19 mouse cellular contexts compared by ENCODE assay signal in the genomic region with DNA sequence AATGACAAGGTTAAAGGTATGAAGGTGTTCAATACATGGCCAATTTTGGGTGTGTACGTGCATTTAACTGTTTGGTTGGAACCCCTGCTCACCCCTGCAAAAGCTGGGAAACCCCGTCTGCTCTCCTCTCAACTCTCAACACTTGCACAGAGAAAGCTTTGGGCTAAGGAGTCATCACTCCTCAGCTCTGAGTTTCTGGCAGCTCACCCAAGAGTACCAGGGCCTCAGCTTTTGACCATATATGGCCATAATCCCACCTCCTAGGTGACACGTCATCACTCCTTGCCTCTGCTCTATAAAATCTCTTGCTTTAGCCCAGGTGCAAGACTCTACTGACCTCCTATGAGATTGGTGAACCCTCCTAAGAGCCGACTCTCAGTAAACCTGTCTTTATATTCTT. TPM values are rescaled to one million over a fixed set of nuclear protein-coding genes. Genes with fewer than 3 reads are reported as not detected.
DNase-seq lines count a peak whose midpoint lies in the region.
"Had no signal": no experiment of that assay in that cellular context is flagged by ENCODE, and none has a peak within 500 bp of the region (broad histone marks: within the 10 kb centered on the region; RNA-seq: fewer than 3 reads in every experiment).

No protein-coding gene starts in this region.

- DNase-seq in heart, adult 11 months: peak; percentile 66
- no peak for DNase-seq in heart, embryonic 10.5 days (ENCODE audit: low spot score)
- peak; percentile 51 for DNase-seq in 3T3-L1 (ENCODE audit: low read depth, low spot score)
- DNase-seq in R1 (ENCODE audit: low read depth, low spot score): peak; percentile 18
- no peak for DNase-seq in adrenal gland, postnatal 14 days
- no peak for DNase-seq in gastrocnemius, postnatal 10 days
- DNase-seq: adrenal gland, adult 2 months; adrenal gland, postnatal 10 days; adrenal gland, postnatal 36 days; cerebellum, adult 11-12 months; cerebellum, adult 2 months; cerebellum, adult 9-10 months; cerebellum, postnatal 10 days; cerebellum, postnatal 25 days; forebrain, postnatal 0 days had no signal

- H3K9me3 ChIP-seq in heart, embryonic 10.5 days: no peaks in the 10 kb centered on the region
- H3K9me3 ChIP-seq: embryonic facial prominence, embryonic 10.5 days; embryonic facial prominence, embryonic 12.5 days; forebrain, embryonic 13.5 days; forebrain, embryonic 15.5 days had no signal

- H3K4me1 ChIP-seq in heart, embryonic 10.5 days: peaks cover 20% of the 10 kb centered on the region

- no peaks in the 10 kb centered on the region for H3K36me3 ChIP-seq in heart, embryonic 10.5 days
- H3K36me3 ChIP-seq: embryonic facial prominence, embryonic 10.5 days; embryonic facial prominence, embryonic 12.5 days; forebrain, embryonic 15.5 days had no signal

- 60% methylated on average over 4 of the region's 4 CpGs for WGBS in heart, embryonic 10.5 days

- no peak overlapping the region for H3K27ac ChIP-seq in heart, embryonic 10.5 days
- H3K27ac ChIP-seq: embryonic facial prominence, embryonic 10.5 days; embryonic facial prominence, embryonic 12.5 days; forebrain, embryonic 13.5 days; forebrain, embryonic 15.5 days had no signal

- H3K4me3 ChIP-seq in heart, embryonic 10.5 days: no peak overlapping the region
- H3K4me3 ChIP-seq: embryonic facial prominence, embryonic 10.5 days; embryonic facial prominence, embryonic 12.5 days; forebrain, embryonic 13.5 days; forebrain, embryonic 15.5 days had no signal

- peaks cover 18% of the 10 kb centered on the region; the same call in 1 of the 2 replicates for H3K27me3 ChIP-seq in heart, embryonic 10.5 days (ENCODE audit: insufficient read depth, poor library complexity, severe bottlenecking)
- H3K27me3 ChIP-seq: forebrain, embryonic 15.5 days had no signal

RNA-seq across cellular contexts. Expression of gene Abtb2, which starts 5.2 kb away (rescaled TPM):
- polyA plus RNA-seq in heart, embryonic 10.5 days (2016; fragmentation: Nextera tagmentation; extraction: Ambion mirVana): 19.0 and 33.2 TPM in 2 replicates
- 12.0 and 17.0 TPM in 2 replicates for total RNA-seq in adrenal gland, postnatal 14 days (2021)
- total RNA-seq in gastrocnemius, postnatal 10 days (2021): 10 to 100 TPM; 11.0 to 13.6 TPM

Comparison
In these comparisons a context has a peak if more than half of its experiments do, and no peak if none do; other contexts are left out.
1. DNase-seq: peak in heart, adult 11 months (single experiment), 3T3-L1 (single experiment) and R1 (single experiment); none in heart, embryonic 10.5 days (single experiment), adrenal gland, postnatal 14 days (single experiment) and gastrocnemius, postnatal 10 days (single experiment).